Mouse (Mus musculus): ENCODE results near the gene Mad1l1. TPM values are rescaled to one million over a fixed set of nuclear protein-coding genes. Genes with fewer than 3 reads are reported as not detected.

Gene Mad1l1
- polyA plus RNA-seq, 1 experiment from 2014 or later = 43.7 TPM

DNA sequence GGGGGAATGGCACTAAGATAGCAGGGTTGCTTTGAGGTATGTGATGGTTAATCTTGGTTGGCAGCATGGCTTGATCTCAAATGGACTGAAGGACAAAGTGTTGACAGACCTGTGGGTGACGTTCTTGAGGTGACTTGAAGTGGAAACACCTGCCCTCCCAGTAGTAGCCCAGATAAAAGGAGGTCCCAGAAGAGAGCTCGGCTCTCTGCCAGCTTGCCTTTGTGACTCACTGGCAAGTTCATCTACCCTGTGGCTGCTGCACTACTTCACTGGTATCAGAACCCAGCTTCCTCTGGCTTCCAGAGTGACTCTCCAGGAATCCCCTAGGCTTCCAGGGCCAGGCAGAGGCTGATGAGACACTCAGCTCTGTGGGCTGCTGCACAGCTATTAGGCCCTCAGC lies 170.2 kb downstream of the Mad1l1 start:
- Histone ChIP-seq H3K36me3 (replicated peaks; ENCODE audit: control insufficient read depth, insufficient read depth, low read depth, low read length) (no peaks in the 10 kb centered on the region), H3K4me1 (ENCODE audit: control insufficient read depth, insufficient read depth, low read length) (no peaks in the 10 kb centered on the region), H3K4me2 (ENCODE audit: low read depth, low read length) (no peak overlapping the region), H3K27me3 (ENCODE audit: control insufficient read depth, insufficient read depth, low read length) (no peaks in the 10 kb centered on the region), H3K9ac (replicated peaks; ENCODE audit: low read length) (no peak overlapping the region), H3K9me3 (replicated peaks; ENCODE audit: control insufficient read depth, low read length) (no peaks in the 10 kb centered on the region), H3K27ac (replicated peaks; ENCODE audit: low read depth, low read length) (no peak overlapping the region), H3K4me3 (ENCODE audit: low read depth, low read length) (no peak overlapping the region)
- ATAC-seq (replicated peaks; ENCODE audit: insufficient number of reproducible peaks, low FRiP score, low TSS enrichment, low read depth) (no peak), DNase-seq (ENCODE audit: low spot score) (no peak)
- 73% methylated on average over 2 of the region's 2 CpGs for WGBS

DNA sequence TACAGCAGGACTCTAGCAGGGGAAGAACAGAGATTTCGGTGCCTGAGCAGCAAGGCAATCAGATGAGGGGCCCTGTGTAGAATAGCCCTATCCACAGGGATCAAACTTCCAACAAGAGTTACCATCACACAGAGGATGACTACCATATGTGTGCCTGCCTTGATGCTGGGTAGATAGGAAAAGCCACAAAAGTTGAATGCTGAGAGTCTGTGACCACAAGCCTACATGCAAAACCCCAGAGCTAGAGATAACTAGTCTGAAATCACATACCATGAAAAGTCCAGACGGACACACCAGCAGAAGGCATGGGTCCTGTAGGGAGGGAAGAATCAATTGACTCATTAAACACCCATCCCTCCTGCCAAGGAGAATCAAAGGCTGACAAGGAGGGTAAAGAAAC lies 170.7 kb downstream of the Mad1l1 start:
- Histone ChIP-seq H3K27me3 (ENCODE audit: control insufficient read depth, insufficient read depth, low read length) (no peaks in the 10 kb centered on the region), H3K27ac (replicated peaks; ENCODE audit: low read depth, low read length) (no peak overlapping the region), H3K4me3 (ENCODE audit: low read depth, low read length) (no peak overlapping the region), H3K4me2 (ENCODE audit: low read depth, low read length) (no peak overlapping the region), H3K9me3 (replicated peaks; ENCODE audit: control insufficient read depth, low read length) (no peaks in the 10 kb centered on the region), H3K36me3 (replicated peaks; ENCODE audit: control insufficient read depth, insufficient read depth, low read depth, low read length) (no peaks in the 10 kb centered on the region), H3K4me1 (ENCODE audit: control insufficient read depth, insufficient read depth, low read length) (no peaks in the 10 kb centered on the region), H3K9ac (replicated peaks; ENCODE audit: low read length) (no peak overlapping the region)
- no peak for DNase-seq (ENCODE audit: low spot score)
- WGBS = 90% methylated on average over 2 of the region's 2 CpGs
- no peak for ATAC-seq (replicated peaks; ENCODE audit: insufficient number of reproducible peaks, low FRiP score, low TSS enrichment, low read depth)

DNA sequence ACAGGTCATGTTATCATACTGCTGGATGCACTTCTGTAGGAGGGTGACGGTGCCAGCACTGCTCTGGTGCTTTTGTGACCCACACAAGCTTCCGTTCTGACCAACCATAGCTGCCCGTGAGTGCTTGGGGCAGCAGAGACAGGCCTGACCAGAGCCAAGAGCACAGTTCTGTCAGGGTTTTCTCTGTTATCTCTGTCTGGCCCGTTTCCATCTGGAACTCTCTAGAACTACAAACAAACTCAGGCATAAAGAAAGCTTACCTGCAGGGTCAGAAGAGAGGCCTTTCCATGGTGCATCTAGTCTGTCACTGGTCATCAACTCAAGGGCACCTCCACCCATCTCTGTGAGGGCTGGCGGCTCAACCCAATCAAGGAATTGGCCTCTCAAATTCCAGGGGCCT lies 171.2 kb downstream of the Mad1l1 start:
- no peaks in the 10 kb centered on the region for H3K9me3 ChIP-seq (replicated peaks; ENCODE audit: control insufficient read depth, low read length)
- H3K27me3 ChIP-seq (ENCODE audit: control insufficient read depth, insufficient read depth, low read length) = no peaks in the 10 kb centered on the region
- H3K4me3 ChIP-seq (ENCODE audit: low read depth, low read length) = no peak overlapping the region
- ATAC-seq (replicated peaks; ENCODE audit: insufficient number of reproducible peaks, low FRiP score, low TSS enrichment, low read depth) = no peak
- H3K36me3 ChIP-seq (replicated peaks; ENCODE audit: control insufficient read depth, insufficient read depth, low read depth, low read length) = no peaks in the 10 kb centered on the region
- H3K4me2 ChIP-seq (ENCODE audit: low read depth, low read length) = no peak overlapping the region
- H3K27ac ChIP-seq (replicated peaks; ENCODE audit: low read depth, low read length) = no peak overlapping the region
- 92% methylated on average over 5 of the region's 5 CpGs for WGBS
- H3K4me1 ChIP-seq (ENCODE audit: control insufficient read depth, insufficient read depth, low read length) = no peaks in the 10 kb centered on the region
- no peak overlapping the region for H3K9ac ChIP-seq (replicated peaks; ENCODE audit: low read length)
- no peak for DNase-seq (ENCODE audit: low spot score)

DNA sequence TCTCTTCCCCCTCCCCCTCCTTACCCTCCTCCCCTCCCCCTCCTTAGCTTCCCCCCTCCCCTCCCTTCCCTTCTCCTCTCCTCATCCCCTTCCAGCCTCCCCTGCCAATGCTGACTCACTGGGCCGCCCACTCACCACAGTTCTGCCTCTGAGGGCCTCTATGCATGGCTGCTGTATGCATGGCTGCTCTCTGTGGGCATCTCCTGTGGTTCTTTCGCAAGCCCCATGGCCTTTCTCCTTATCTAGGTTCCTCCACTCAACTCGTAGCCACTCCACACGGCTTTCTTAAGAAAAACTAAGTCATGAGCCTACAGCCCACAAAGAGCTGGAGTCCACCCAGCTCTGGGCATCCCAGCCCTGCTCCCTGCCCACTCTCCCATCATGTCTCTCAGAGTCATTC lies 172.1 kb downstream of the Mad1l1 start:
- WGBS = 81% methylated on average over 4 of the region's 4 CpGs
- H3K9me3 ChIP-seq (replicated peaks; ENCODE audit: control insufficient read depth, low read length) = no peaks in the 10 kb centered on the region
- H3K4me1 ChIP-seq (ENCODE audit: control insufficient read depth, insufficient read depth, low read length) = no peaks in the 10 kb centered on the region
- no peak overlapping the region for H3K27ac ChIP-seq (replicated peaks; ENCODE audit: low read depth, low read length)
- H3K36me3 ChIP-seq (replicated peaks; ENCODE audit: control insufficient read depth, insufficient read depth, low read depth, low read length) = no peaks in the 10 kb centered on the region
- ATAC-seq (replicated peaks; ENCODE audit: insufficient number of reproducible peaks, low FRiP score, low TSS enrichment, low read depth) (no peak), DNase-seq (ENCODE audit: low spot score) (no peak)
- no peak overlapping the region for H3K4me2 ChIP-seq (ENCODE audit: low read depth, low read length)
- H3K9ac ChIP-seq (replicated peaks; ENCODE audit: low read length) = no peak overlapping the region
- no peak overlapping the region for H3K4me3 ChIP-seq (ENCODE audit: low read depth, low read length)
- no peaks in the 10 kb centered on the region for H3K27me3 ChIP-seq (ENCODE audit: control insufficient read depth, insufficient read depth, low read length)

DNA sequence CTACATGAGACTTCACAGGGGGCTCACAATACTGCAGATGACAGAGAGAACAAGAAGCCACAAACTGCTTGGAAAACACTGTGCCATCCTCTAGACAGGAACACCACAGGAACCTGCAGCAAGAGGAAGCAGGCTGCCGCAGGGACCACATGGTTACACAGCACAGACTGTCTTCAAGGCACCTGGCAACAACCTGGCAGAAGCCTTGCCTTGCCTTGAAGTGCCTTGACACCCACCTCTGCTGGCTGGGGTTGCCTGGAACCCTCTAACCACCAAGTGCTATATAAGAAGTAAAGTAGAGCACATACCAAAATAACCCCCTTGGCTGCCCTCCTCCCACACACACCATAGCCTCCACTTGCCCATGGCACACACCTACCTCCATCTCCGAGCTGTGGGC lies 177.8 kb downstream of the Mad1l1 start:
- DNase-seq (ENCODE audit: low spot score) (no peak), ATAC-seq (replicated peaks; ENCODE audit: insufficient number of reproducible peaks, low FRiP score, low TSS enrichment, low read depth) (no peak)
- Histone ChIP-seq H3K27ac (replicated peaks; ENCODE audit: low read depth, low read length) (no peak overlapping the region), H3K4me1 (ENCODE audit: control insufficient read depth, insufficient read depth, low read length) (no peaks in the 10 kb centered on the region), H3K36me3 (replicated peaks; ENCODE audit: control insufficient read depth, insufficient read depth, low read depth, low read length) (no peaks in the 10 kb centered on the region), H3K27me3 (ENCODE audit: control insufficient read depth, insufficient read depth, low read length) (no peaks in the 10 kb centered on the region), H3K9ac (replicated peaks; ENCODE audit: low read length) (no peak overlapping the region), H3K4me3 (ENCODE audit: low read depth, low read length) (no peak overlapping the region), H3K4me2 (ENCODE audit: low read depth, low read length) (no peak overlapping the region), H3K9me3 (replicated peaks; ENCODE audit: control insufficient read depth, low read length) (no peaks in the 10 kb centered on the region)
- WGBS = 83% methylated on average over 2 of the region's 2 CpGs

DNA sequence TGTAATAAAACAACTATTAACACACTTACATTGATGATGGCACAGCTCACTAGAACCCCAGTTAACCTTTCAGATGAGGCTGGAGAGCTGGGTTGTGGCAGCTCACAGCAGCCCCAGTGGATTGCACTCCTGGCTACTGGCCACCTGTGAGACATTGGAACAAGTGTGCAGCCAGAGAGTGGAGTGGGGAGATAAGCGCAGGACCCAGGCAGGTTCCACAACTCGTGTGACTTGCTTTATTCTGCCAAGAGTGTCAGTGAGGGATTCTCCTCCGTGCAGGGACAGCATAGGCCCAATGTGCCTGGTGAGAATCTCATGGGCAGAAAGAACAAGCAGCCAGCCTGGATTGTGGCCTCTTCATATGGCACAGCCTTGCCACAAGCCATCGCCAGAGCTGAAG lies 180.0 kb downstream of the Mad1l1 start:
- Histone ChIP-seq H3K4me2 (ENCODE audit: low read depth, low read length) (no peak overlapping the region), H3K27ac (replicated peaks; ENCODE audit: low read depth, low read length) (no peak overlapping the region), H3K9ac (replicated peaks; ENCODE audit: low read length) (no peak overlapping the region), H3K9me3 (replicated peaks; ENCODE audit: control insufficient read depth, low read length) (no peaks in the 10 kb centered on the region), H3K4me3 (ENCODE audit: low read depth, low read length) (no peak overlapping the region), H3K36me3 (replicated peaks; ENCODE audit: control insufficient read depth, insufficient read depth, low read depth, low read length) (no peaks in the 10 kb centered on the region), H3K27me3 (ENCODE audit: control insufficient read depth, insufficient read depth, low read length) (no peaks in the 10 kb centered on the region), H3K4me1 (ENCODE audit: control insufficient read depth, insufficient read depth, low read length) (no peaks in the 10 kb centered on the region)
- ATAC-seq (replicated peaks; ENCODE audit: insufficient number of reproducible peaks, low FRiP score, low TSS enrichment, low read depth) (no peak), DNase-seq (ENCODE audit: low spot score) (no peak)
- WGBS = 81% methylated on average over 4 of the region's 4 CpGs

DNA sequence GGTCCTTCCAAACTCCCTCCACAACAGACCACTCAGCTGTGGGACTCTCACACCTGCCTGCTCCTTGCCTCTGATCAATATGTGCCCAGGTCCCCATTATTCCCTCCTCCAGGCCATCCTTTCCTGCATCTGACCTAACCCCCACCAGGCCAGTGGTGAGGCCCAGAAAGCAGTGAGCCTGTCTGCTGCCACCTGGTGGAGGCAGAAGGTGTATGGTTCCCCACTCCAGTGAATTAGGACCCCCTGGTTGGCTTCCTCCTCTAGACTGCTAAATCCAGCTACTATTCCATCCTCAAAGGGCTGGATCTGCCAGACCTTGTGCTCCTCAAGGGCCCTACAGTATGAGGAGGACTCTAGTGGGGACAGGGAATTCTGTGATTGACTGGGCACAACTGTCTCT lies 181.1 kb downstream of the Mad1l1 start:
- DNase-seq (ENCODE audit: low spot score) (peak; percentile 70), ATAC-seq (replicated peaks; ENCODE audit: insufficient number of reproducible peaks, low FRiP score, low TSS enrichment, low read depth) (no peak)
- Histone ChIP-seq H3K9ac (replicated peaks; ENCODE audit: low read length) (no peak overlapping the region), H3K4me2 (ENCODE audit: low read depth, low read length) (no peak overlapping the region), H3K27me3 (ENCODE audit: control insufficient read depth, insufficient read depth, low read length) (no peaks in the 10 kb centered on the region), H3K4me3 (ENCODE audit: low read depth, low read length) (no peak overlapping the region), H3K36me3 (replicated peaks; ENCODE audit: control insufficient read depth, insufficient read depth, low read depth, low read length) (no peaks in the 10 kb centered on the region), H3K27ac (replicated peaks; ENCODE audit: low read depth, low read length) (no peak overlapping the region), H3K9me3 (replicated peaks; ENCODE audit: control insufficient read depth, low read length) (no peaks in the 10 kb centered on the region), H3K4me1 (ENCODE audit: control insufficient read depth, insufficient read depth, low read length) (no peaks in the 10 kb centered on the region)

DNA sequence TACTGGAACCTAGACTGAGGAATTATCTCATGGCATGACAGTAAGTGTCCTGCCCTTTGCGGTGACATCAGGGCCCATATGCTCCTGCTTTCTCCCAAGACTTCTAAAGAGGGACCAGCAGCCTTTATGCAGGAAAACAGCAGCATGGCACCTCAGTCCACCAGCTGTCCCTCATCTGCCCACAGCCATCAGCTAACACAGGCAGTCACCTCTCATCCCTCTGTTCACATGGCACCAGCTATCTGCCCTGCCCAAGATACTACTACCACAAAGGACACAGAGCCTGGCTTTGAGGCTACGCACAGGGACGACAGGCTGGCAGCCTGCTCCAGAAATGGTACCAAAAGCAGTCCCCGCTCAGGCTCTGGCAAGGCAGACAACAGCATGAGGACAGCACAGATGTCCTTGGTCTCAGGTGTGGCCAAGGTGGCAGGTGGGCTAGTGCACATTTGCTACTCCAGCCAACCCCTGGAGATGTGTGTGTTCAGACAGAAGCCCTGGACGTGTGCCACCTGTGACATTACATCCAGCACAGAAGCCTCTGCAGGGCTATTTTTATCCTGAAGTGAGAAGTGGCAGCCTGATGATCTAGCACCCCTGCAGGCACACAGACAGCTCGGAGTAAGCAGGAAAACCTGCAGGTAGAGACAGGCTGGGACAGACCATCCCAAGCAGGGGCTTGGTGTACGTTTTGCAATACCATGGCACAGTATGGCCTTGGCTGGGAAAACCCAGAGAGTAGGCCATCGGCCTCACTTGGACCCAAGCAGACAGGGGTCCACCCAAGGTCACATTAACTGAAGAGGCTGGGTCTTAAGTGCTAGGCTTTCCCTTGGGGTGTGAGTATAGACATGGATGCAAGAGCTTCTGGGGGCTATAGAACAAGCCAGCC lies 185.4 kb downstream of the Mad1l1 start:
- Histone ChIP-seq H3K9ac (replicated peaks; ENCODE audit: low read length) (no peak overlapping the region), H3K4me2 (ENCODE audit: low read depth, low read length) (no peak overlapping the region), H3K4me3 (ENCODE audit: low read depth, low read length) (no peak overlapping the region), H3K9me3 (replicated peaks; ENCODE audit: control insufficient read depth, low read length) (no peaks in the 10 kb centered on the region), H3K36me3 (replicated peaks; ENCODE audit: control insufficient read depth, insufficient read depth, low read depth, low read length) (no peaks in the 10 kb centered on the region; the same call in 1 of the 2 replicates), H3K27me3 (ENCODE audit: control insufficient read depth, insufficient read depth, low read length) (no peaks in the 10 kb centered on the region), H3K27ac (replicated peaks; ENCODE audit: low read depth, low read length) (no peak overlapping the region), H3K4me1 (ENCODE audit: control insufficient read depth, insufficient read depth, low read length) (no peaks in the 10 kb centered on the region)
- 83% methylated on average over 8 of the region's 8 CpGs for WGBS
- DNase-seq (ENCODE audit: low spot score) (no peak), ATAC-seq (replicated peaks; ENCODE audit: insufficient number of reproducible peaks, low FRiP score, low TSS enrichment, low read depth) (no peak)
